Mouse (Mus musculus) c-Kit-negative CD71-positive TER-119-positive erythroid progenitor cells, embryonic 14.5 days (primary cell): ENCODE results near the gene Osmr.

Source experiments
- DNase-seq: peaks from one replicate; pipeline ENCODE4 v3.0.0-alpha.2; 2013; ENCODE audit warnings: low read depth, low spot score

Osmr gene

DNA sequence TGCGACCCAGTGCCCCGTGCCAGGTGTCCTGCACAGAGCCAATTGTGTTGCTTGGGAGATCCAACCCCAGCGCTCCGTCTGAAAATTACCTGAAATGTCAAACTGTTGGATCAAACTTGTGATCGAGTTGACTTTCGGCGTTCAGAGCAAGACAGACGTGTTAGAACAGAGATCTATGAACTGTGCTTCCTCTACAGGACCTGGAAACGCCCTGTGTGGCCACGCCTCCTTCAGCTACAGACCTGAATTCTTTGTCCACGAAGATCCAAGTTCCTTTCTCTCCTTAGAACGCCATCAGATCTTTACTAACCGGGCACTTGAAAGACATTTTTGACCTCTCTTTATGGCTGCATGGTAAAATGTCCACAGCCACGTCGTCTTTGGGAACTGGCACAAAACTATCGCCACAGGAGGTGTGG lies at the start of gene Osmr:
Gene Osmr (minus strand): TSS at position 369 of the 419 bp plus-strand sequence.
- DNase-seq, result no peak

DNA sequence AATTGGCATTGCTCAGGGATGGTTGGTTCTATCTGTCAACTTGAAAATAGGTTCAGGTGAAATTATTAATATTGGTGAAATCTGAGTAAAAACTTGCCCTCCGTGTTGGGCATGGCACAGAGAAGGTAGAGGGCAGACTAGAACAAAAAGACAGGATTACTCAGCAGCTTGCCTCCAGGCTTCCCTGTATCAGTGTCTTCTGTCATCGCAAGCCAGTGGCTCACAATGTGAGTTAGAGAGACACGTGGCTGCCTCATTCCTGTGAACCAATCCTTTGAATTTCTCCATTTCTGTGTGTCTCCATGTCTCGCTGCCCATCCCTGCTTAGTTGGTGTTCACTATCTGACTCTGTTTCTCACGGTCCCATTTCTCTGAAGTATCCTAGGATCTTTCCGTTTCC lies 44.6 kb upstream of the Osmr start:
- no peak for DNase-seq

DNA sequence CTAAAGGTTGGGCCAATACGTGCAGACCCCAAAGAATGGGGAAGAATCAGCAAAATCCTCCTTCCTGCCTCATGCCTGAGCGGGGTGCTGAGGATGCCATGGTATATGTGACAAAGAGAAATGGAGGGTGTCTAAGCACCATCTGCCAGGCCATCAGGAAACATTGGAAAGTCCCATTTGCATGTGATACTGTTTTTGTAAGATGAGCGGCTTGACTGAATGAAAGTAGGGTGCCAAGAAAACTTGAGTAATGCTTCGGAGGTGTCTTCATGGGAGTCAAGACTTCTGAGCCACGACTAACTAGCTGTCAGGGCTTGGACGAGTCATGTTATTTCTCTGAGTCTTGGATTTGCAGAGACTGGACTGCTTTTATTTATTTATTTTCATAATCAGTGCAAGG lies 39.4 kb upstream of the Osmr start:
- no peak for DNase-seq

DNA sequence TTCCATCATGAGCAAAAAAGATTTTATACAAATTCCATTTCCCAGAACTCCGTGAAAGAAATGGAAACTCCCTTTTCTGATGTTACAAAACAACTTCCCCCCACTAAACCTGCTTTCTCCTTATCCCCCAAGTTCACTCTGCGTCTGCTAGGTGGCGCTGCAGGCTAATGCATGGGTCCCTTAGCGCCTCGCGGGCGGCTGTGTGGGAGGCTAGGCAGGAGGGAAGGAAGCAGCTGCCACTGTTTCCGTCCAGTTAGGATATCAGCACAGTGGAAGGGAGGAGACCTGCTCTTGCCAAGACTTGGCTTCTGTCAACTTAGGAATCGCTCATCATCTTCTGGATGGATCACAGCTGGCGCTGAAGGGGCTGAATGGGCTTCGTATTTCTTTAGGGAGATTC lies 34.9 kb upstream of the Osmr start:
- no peak for DNase-seq

DNA sequence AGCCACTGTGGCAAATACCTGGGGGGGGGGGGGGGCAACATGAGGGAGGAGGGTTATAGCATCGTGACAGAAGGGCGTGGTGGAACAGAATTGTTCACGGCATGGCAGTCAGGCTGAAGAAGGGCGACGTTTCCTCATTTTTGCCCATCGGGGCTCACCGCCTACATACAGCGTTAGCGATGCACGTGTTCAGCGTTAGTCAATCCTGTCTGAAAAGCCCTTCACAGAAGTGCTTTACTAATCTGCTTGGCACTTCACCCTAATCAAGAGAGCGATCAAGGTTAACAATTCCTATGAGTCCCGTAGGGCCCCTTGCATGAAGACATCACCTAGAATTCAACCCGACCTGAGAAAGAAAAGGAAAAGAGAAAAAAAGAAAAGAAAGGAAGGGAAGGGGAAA lies 34.3 kb upstream of the Osmr start:
- DNase-seq, result no peak

DNA sequence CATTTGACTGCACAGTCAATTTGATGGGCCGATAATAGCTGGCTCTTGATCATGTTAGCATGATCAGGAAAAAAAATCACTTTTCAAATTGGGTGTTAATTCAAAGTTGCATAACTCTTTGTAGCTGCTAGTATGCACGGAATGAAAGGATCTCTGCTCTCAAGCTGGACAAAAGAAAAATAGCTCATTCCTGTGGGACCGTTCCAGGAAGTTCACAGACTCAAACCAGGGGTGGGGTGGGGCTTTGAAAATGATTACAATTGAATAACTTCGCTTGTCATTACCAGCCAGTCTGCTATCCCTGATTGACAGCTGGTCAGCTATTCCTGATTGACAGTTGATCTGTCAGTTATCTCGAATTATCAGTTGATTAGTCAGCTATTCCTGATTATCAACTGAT lies 33.8 kb upstream of the Osmr start:
- DNase-seq, result no peak

DNA sequence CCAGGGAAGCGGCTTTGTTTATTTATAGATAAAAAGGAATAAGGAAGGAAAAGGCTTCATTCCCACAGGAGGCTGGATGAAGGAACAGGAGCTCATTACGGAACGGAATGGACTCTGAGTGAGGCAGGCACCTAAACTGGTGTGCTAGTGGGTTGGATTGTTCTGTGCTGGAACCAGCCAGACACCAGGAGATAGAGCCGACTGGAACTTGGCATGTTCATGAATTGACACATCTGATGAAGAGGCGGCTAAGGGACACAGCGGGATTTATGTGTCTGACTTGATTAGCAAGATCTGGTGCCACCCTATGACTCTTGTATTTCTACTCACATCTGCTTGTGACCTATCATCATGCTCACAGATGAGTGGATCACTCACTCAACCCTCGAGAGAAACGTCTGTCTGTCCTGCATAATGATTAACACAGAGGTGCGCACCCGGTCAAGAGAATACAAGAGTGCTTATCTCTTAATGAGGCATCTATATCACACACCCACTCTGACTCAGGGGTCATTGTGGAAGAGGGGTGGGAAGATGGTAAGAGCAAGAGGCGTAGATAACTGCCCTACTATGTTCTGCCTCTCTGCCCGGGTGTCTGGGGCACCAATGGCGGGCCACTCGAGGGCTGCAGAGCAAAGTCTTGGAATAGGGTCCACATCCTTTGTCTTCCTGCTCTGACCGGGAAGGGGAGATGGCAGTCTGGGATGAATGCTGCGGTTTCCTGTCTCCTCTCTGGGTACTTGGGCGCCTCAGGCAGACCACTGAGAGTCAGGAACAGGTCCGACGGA lies 31.7 kb upstream of the Osmr start:
- no peak for DNase-seq

DNA sequence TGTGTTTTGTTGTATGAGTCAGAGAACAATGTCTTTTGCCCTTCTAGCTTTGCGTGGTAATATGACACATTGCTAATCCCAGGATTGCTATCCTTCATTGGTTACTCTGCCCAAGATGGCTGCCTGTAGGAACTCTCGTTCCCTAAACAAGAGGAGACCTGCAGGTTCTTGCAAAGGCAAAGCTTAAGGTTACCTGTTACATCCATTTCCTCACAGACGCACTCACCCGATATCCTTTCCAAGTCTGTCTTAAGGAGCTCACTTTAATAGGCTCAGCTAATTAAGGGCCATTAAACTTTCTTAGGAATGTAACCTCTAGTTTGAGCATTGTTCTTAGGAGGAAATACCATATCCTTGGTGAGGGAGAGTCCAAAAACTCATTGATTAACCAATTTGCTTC lies 31.0 kb upstream of the Osmr start:
- DNase-seq, result no peak

DNA sequence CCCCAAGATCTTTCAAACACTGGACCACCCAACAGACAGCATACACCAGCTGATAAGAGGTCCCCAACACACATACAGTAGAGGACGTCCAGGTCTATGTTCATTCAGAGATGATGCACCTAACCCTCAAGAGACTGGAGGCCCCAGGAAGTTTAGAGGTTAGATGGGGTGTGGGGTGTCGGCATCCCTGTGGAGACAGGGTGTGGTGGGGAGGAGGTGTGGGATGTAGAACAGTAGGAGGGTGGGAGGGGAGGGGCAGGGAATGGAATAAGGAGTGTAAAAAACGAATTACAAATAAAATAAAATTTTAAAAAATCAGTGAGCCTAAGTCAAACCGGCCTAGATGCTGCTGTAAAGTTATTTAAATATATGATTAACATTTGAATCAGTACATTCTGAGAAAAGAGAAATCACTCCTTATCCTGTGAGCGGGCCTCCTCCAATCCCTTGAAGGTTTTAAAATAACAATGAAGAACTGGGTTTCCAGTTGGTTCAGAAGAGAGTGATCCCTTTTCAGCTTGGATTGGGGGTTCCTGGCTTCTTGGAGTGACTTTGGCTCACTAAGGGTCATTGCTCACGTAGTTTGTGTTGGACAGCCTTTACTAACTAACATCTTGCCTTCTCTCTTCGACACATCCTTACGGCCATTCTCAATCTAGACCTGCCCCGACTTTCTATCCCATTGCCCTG lies 28.7 kb upstream of the Osmr start:
- no peak for DNase-seq

DNA sequence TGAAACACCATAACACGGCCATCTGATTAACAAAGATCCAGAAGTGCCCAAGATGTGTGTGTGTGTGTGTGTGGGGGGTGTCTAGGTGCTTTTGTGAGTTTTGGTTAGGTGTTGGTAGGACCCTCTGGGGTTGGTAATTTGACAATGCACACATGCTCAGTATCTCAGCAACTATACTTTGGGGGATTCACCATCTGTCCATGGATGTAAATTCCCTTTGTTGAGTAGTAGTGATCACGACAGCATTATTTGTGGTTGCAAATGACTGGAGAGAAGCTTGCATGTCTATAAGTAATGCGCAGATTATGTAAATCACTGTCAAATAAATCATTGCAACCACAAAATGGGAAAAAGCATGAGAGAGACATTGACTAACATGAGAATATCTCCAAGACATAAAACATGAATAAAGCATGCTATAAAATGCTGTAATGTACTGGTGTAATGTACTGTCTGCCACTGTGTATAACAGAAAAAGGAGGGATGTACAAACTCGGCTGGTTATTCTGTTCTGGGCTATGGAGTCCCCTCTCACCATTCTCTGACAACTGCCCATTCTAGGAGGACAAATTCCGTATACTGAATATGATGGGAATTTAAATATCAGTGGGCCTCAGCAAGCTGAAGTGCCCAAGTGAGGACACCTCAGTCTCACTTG lies 27.3 kb upstream of the Osmr start:
- no peak for DNase-seq

DNA sequence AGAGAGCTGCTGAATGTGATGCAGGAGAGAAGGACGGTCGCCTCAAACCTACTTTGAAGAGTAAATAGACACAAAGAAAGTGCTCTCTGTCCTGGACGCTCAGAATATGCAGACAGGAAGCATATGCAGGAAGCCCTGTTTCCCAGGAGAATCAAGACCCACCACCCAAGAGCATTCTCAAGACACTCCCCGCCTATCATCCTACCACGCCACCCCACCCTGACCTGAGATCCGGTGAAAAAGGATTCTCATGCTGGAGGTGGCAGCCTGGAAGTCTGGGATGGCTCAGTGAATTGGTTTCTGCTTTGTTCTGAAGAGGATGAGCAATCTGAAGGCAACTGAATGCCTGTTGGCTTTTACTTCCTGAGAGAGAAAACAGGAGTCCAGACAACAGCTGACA lies 26.5 kb upstream of the Osmr start:
- DNase-seq, result no peak

DNA sequence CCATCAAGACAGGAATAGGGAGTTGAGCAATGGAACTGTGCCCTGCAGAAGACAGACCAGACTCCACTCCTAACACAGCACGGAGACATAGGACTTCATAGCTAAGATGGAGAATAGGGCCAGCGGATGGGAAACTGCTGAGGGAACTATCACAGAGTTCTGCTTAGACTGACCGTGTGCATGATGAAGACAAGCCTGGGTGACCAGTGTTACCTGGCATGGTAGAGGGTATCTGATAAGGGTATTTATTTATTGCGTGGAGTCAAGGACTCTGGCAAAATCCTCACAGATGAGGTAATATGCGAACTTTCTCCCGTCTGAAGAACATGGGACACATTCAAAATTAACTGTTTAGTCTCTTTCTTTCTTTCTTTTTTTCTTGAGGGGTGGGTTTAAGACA lies 9.5 kb upstream of the Osmr start:
- no peak for DNase-seq

DNA sequence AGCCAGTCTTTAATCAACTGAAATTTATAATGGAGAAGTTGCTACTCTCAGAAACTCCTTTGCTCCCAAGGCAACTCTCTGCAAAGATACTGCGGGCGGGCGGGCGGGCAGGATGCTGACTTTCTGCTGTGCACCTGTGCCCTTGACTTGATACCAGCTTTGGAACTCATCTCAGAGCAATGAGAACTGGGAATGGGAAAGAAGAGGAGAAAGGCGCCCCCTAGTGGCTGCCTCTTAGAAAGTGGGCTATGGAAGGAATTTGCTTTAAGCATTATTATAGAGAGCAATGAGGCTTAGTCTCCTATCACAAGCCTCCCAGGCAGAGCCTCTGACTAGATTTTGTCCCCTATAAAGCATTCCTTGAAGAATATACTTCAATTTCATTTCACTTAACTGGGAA lies 9.0 kb upstream of the Osmr start:
- peak; percentile 33 for DNase-seq

DNA sequence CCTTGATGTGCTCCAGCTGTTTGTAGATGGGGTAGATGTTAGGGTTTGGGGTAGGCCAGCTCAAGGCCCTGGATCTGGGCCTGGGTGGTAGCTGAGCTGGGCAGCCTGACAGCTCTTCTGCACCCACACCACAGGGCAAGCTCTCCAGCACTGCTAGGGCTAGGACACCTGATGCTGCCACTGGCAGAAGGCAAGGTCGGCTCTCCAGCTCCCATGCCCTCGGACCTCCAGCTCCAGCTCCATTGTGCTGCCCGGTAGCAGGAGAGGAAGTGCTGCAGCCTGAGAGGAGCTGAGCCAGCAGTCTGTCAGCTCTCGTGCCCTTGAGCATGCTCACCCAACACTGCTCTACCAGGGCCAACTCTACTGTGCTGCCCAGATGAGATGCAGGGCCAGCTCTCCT lies 8.3 kb upstream of the Osmr start:
- no peak for DNase-seq

DNA sequence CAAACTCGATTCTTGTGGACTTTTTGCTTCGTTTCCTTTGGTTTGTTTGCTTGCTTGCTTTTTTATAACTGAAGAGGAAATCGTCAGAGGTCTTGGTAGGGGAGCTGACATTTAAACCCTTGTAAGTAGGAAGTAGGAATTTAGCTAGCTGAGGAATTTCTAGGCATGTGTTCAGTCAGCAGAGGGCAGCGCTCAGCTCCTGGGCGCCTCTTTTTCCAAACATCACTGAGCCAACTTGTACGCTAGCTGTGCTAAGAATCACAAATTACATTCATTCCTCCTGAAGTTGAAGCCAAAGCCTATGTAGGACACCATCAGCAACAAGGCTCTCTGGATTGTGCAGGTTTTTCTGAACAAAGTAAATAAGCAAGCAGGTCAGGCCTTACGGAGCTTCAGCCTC lies 7.4 kb upstream of the Osmr start:
- DNase-seq, result no peak

DNA sequence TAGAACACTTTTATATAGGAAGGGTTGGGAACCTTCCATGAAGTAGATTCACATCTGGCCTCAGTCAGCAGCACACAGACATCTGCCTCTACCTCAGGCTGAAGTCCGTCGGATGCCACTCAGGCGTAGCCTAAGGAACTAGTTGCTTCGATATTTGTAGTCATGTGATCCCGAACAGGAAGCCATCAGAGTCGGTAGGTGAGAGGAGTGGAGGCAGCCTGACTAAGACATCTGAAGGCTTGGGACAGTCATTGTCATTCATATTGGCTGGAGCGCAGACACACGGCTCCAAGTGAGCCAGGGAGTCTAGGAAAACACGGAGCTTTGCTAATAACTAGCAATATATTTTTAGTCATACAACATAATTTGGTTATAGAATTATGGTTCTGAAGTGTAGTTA lies 6.4 kb upstream of the Osmr start:
- no peak for DNase-seq

DNA sequence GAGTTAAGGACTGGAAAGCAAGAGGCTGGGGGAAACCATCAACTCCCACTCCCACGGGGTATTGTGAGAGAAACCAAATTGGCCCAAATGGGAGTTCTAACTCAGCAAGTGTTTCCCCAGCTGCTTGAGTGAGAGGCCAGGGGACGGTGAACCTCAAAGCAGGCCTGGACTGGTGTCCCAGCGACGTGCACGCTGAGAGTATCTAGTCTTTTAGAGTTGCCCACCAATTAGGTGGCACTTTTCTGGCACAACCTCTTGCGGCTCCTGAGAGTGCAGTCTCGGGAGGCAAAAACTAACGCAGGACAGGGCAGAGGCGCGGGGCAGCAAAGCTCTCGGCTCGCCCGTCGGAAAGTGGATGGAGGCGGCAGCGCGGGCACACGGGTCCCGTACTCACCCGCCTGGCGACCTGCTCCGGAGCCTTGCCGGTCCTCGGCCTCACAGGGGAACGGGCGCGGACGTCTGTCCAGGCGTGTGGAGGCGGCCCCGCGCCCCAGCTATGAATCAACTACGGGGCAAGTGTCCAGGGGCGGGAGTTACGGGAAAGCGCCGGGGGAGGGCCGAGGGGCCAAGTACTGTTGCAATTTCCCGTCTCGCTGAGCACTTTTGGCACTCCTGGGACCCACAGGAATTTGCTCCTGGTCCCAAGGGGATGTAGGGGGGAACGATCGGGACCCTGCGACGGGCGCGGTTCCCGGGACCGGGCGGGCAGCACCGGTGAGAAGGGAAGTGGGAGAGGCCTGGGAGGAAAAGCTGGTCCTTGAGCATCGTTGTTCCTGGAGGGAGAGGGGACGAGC lies 765 bp downstream of the Osmr start:
- no peak for DNase-seq

DNA sequence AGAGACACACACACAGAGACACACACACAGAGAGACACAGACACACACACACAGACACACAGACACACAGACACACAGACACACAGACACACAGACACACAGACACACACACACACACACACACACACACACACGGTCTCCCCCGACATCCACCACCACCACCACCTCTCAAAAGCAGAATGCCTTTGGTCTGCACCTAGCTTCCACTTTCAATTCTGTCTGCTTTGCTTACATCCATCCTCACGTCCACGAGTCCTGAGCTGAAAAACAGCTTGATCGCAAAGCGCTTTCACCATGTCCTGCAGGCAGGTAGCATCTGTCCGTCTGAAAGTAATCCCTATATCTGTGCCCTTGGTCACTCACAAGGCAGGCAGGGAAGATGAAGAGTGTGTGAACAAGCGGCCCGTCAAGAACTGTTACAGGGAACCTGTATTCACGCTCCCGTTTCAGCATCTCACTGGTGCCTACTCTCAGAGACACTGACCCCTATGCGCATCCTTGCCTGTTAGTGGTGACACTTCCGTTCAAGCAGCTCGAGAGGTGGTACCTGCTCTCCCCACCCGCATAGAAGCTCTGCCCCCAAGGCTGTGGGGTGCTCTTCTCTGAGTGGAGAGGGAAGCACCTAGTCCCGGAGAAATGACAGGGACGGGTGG lies 1.5 kb downstream of the Osmr start:
- DNase-seq, result no peak

DNA sequence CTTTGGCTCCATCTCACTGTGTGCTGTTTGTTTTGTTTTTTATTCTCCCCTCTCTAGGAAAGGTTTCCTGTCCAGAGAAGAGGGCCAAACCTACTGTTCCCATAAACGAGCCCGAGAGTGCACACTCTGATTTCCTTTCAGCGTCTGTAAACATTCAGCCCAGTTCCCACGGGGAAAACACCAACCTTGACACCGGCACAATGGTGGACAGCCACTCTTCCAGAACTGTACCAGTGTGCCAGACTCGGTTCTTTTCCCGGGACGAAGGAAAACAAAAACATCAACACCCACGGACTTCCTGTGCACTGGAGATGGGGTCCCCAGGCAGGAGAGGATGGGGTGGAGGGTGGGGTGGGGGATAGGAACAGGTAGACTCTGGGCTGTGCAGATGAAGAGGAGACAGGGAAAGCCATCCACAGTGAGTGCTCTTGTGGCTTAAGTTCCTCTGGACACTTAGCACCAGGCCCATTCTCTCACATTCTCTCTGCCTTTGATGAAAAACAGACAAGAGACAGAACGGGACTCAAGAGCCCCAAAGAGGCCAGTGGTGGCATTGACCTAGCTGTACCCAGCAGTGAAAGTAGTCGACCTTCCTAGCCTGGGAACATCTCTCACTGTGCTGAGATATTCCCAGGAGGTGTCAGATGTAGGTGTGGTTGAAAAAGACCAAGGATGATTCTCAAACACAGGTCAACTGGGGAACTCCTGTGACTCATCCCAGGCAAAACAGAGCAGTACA lies 3.0 kb downstream of the Osmr start:
- no peak for DNase-seq

DNA sequence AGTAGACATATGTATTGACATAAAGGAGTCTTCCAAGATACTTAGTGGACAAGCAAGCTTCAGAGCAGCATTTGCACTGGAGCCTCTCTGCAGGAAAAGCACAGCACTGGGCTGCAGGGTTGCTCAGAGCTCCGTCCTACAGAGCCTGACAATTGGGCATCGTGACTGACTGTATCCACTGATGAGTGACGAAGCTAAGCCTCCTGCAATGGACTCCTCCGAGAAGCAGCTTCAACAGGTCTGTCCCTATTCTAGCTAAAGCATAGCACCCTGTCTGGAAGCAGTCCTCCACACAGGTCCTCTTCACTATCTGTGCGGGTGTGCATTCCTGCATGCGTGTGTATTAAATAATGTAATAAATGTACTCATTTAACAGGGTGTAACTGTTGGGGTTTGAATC lies 7.9 kb downstream of the Osmr start:
- DNase-seq, result no peak

DNA sequence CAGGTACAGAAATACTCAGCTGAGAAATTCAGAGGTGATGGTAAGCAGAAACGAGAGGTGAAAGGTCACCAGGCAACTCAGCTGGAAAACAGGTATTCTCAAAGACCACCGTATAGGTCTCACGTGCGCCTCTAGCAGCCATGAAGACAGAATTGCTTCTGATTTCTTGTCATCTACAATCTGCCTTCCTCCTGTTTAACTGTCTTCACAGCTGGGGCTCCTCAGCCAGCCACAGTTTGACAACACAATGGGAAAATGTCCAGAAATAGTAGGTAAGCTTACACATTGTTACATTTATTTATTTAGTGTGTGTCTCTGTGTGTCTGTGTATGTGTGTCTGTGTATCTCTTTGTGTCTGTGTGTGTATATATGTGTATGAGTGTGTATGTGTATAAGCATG lies 12.6 kb downstream of the Osmr start:
- DNase-seq, result no peak
